Mouse (Mus musculus): ENCODE data around the gene Nfic.

Nfic gene

GRCm38 (mm10) chr10:81382039-81382438 lies 73.4 kb downstream of the Nfic start:
- no peak for DNase-seq

- DNase-seq, result no peak
These were observed 75.5 kb downstream of the Nfic start for GRCm38 (mm10) chr10:81379809-81380378.

- DNase-seq, result no peak
These were observed 76.3 kb downstream of the Nfic start for GRCm38 (mm10) chr10:81379183-81379553.

- DNase-seq, result peak; percentile 100
These were observed 76.8 kb downstream of the Nfic start for GRCm38 (mm10) chr10:81378553-81379182.

GRCm38 (mm10) chr10:81377793-81378552 lies 77.5 kb downstream of the Nfic start, which contains the start of gene Fzr1:
TSS of gene Fzr1 (minus strand) at chr10:81378516.
- DNase-seq, result no peak

GRCm38 (mm10) chr10:81377362-81377664 lies 78.1 kb downstream of the Nfic start:
- DNase-seq, result no peak

- no peak for DNase-seq
These were observed 78.7 kb downstream of the Nfic start for GRCm38 (mm10) chr10:81376561-81377361.

GRCm38 (mm10) chr10:81375322-81375721 lies 80.1 kb downstream of the Nfic start:
- DNase-seq, result no peak

- no peak for DNase-seq
These were observed 88.3 kb downstream of the Nfic start for GRCm38 (mm10) chr10:81367207-81367495.

GRCm38 (mm10) chr10:81366477-81367206 lies 88.8 kb downstream of the Nfic start:
- DNase-seq, result no peak

GRCm38 (mm10) chr10:81365672-81366476 lies 89.6 kb downstream of the Nfic start, which contains the start of gene 4930404N11Rik:
TSS of gene 4930404N11Rik (minus strand) at chr10:81365816.
- DNase-seq, result no peak

- no peak for DNase-seq
These were observed 90.4 kb downstream of the Nfic start for GRCm38 (mm10) chr10:81365073-81365472.

GRCm38 (mm10) chr10:81364666-81365065 lies 90.8 kb downstream of the Nfic start:
- no peak for DNase-seq

GRCm38 (mm10) chr10:81363436-81364346 lies 91.7 kb downstream of the Nfic start:
- DNase-seq, result no peak

- no peak for DNase-seq
These were observed 93.0 kb downstream of the Nfic start for GRCm38 (mm10) chr10:81362336-81362949.

GRCm38 (mm10) chr10:81360721-81361120 lies 94.7 kb downstream of the Nfic start:
- DNase-seq, result no peak

- peak; percentile 49 to 70 for DNase-seq
These were observed 96.6 kb downstream of the Nfic start for GRCm38 (mm10) chr10:81358841-81359240.

- no peak for DNase-seq
These were observed 97.2 kb downstream of the Nfic start for GRCm38 (mm10) chr10:81358209-81358608.

GRCm38 (mm10) chr10:81356991-81357844 lies 98.2 kb downstream of the Nfic start, which contains the start of gene Mfsd12:
TSS of gene Mfsd12 (plus strand) at chr10:81357491.
- DNase-seq, result peak; percentile 88 to 90
